In genomic region chr13:56295943-56296658, GRCm38 (mm10) we compare ENCODE assay signal across 8 mouse cellular contexts. TPM values are rescaled to one million over a fixed set of nuclear protein-coding genes. Genes with fewer than 3 reads are reported as not detected.
A peak's percentile ranks its signal among the peaks of the same experiment; 100 is the strongest.
DNase-seq lines count a peak whose midpoint lies in the region; ATAC-seq lines count a peak whose summit lies in the region.

TSS of gene Cxcl14 (minus strand) at chr13:56296551.

- H3K9ac ChIP-seq in midbrain, embryonic 13.5 days (replicated peaks), result peak within 1 kb of the TSS; percentile 66

- DNase-seq in adrenal gland, postnatal 25 days, result peak; percentile 49
- peak; percentile 58 for DNase-seq in embryo, embryonic 9.5 days (ENCODE audit: extremely low spot score)
- peak; percentile 94 for DNase-seq in heart, adult 11 months
- DNase-seq in kidney, adult 11 months, result peak; percentile 31
- peak; percentile 45 to 46 for DNase-seq in left cerebral cortex, postnatal 36 days (ENCODE audit: low spot score in 2 of 2)
- peak; percentile 63 for DNase-seq in urinary bladder, postnatal 14 days (ENCODE audit: low spot score)
- DNase-seq in thymus, postnatal 14 days, result no peak

- WGBS in midbrain, embryonic 13.5 days, result under 1% methylated on average over 70 of the region's 76 CpGs

- intact Hi-C loops in left cerebral cortex, postnatal 36 days (cut with DNase I), result loop anchor here (5.0 kb wide), 1 partner anchor 56 kb away; no protein-coding TSS in a partner anchor

- peaks cover 87% of the 10 kb centered on the region for H3K27me3 ChIP-seq in midbrain, embryonic 13.5 days

- H3K9me3 ChIP-seq in midbrain, embryonic 13.5 days, result no peaks in the 10 kb centered on the region

- H3K4me2 ChIP-seq in midbrain, embryonic 13.5 days (replicated peaks), result peak within 1 kb of the TSS; percentile 80

- no peak within 1 kb of the TSS for H3K27ac ChIP-seq in midbrain, embryonic 13.5 days

- H3K4me1 ChIP-seq in midbrain, embryonic 13.5 days (replicated peaks), result peaks cover 23% of the 10 kb centered on the region

- ATAC-seq in midbrain, embryonic 13.5 days, result peak; percentile 70

- H3K4me3 ChIP-seq in midbrain, embryonic 13.5 days (replicated peaks), result peak within 1 kb of the TSS; percentile 52

- H3K36me3 ChIP-seq in midbrain, embryonic 13.5 days, result no peaks in the 10 kb centered on the region

RNA-seq across cellular contexts. Expression of gene Cxcl14, which starts in this region (rescaled TPM):
- total RNA-seq in adrenal gland, postnatal 25 days (2021), result 29.4 and 36.9 TPM in 2 replicates
- total RNA-seq in left cerebral cortex, postnatal 36 days (2021), result 100 to 1,000 TPM; 134 to 153 TPM
- 7.4 and 8.0 TPM in 2 replicates for polyA plus RNA-seq in midbrain, embryonic 13.5 days (2015; fragmentation: Nextera tagmentation; extraction: Ambion mirVana)
